In genomic region chr13:104684361-104685011, GRCm38 (mm10) we compare ENCODE assay signal across 12 mouse cellular contexts.
A peak's percentile ranks its signal among the peaks of the same experiment; 100 is the strongest.
DNase-seq lines count a peak whose midpoint lies in the region; ATAC-seq and TF ChIP-seq lines count a peak whose summit lies in the region.
"Had no signal": no experiment of that assay in that cellular context is flagged by ENCODE, and none has a peak within 500 bp of the region (broad histone marks: within the 10 kb centered on the region; RNA-seq: fewer than 3 reads in every experiment).

No protein-coding gene starts in this region.

- 0 out of 2 replicates have a peak overlapping the region, but pooled peaks have one; percentile 14 for H3K9ac ChIP-seq in heart, embryonic 15.5 days
- no peak overlapping the region for H3K9ac ChIP-seq in lung, postnatal 0 days (replicated peaks; ENCODE audit: low read depth)
- no peak overlapping the region for H3K9ac ChIP-seq in embryonic facial prominence, embryonic 11.5 days (replicated peaks; ENCODE audit: low read length)
- H3K9ac ChIP-seq in liver, embryonic 11.5 days (ENCODE audit: low read depth, low read length): no peak overlapping the region
- H3K9ac ChIP-seq: embryonic facial prominence, embryonic 15.5 days had no signal

- WGBS in heart, embryonic 15.5 days: 31% methylated on average over 6 of the region's 6 CpGs
- 19% methylated on average over 6 of the region's 6 CpGs for WGBS in lung, postnatal 0 days
- 28% methylated on average over 6 of the region's 6 CpGs for WGBS in lung, adult 2 months
- 13% methylated on average over 6 of the region's 6 CpGs for WGBS in embryonic facial prominence, embryonic 11.5 days
- WGBS in liver, embryonic 11.5 days: 57% methylated on average over 6 of the region's 6 CpGs

- H3K4me3 ChIP-seq in heart, embryonic 15.5 days: no peak overlapping the region
- H3K4me3 ChIP-seq in lung, postnatal 0 days (ENCODE audit: low read depth, low read length): no peak overlapping the region
- no peak overlapping the region for H3K4me3 ChIP-seq in lung, adult 2 months (replicated peaks; ENCODE audit: extremely low read depth, low read depth, low read length)
- no peak overlapping the region for H3K4me3 ChIP-seq in embryonic facial prominence, embryonic 11.5 days (ENCODE audit: low read depth, low read length)
- no peak overlapping the region for H3K4me3 ChIP-seq in liver, embryonic 11.5 days (ENCODE audit: low read depth, low read length)
- H3K4me3 ChIP-seq: embryonic facial prominence, embryonic 15.5 days; megakaryocyte, embryonic 14.5 days had no signal

- H3K27ac ChIP-seq in heart, embryonic 15.5 days: peak overlapping the region; percentile 68
- H3K27ac ChIP-seq in lung, postnatal 0 days (ENCODE audit: low read length): no peak overlapping the region
- H3K27ac ChIP-seq in embryonic facial prominence, embryonic 11.5 days (replicated peaks; ENCODE audit: low read depth, low read length): no peak overlapping the region
- no peak overlapping the region for H3K27ac ChIP-seq in liver, embryonic 11.5 days (ENCODE audit: low read depth, low read length)
- H3K27ac ChIP-seq: embryonic facial prominence, embryonic 15.5 days had no signal

- no peak for ATAC-seq in heart, embryonic 15.5 days (replicated peaks; ENCODE audit: insufficient number of reproducible peaks, insufficient read depth, low FRiP score, low read depth)
- no peak for ATAC-seq in lung, postnatal 0 days
- ATAC-seq in embryonic facial prominence, embryonic 11.5 days (replicated peaks; ENCODE audit: insufficient number of reproducible peaks, low FRiP score, low TSS enrichment, low read depth): no peak
- ATAC-seq in liver, embryonic 11.5 days (replicated peaks; ENCODE audit: low FRiP score): peak; percentile 47; the same call in 1 of the 2 replicates
- no peak for ATAC-seq in megakaryocyte-erythroid progenitor cell, adult 5-6 weeks (replicated peaks; ENCODE audit: low FRiP score, low TSS enrichment, poor library complexity, severe bottlenecking)
- ATAC-seq: Patski had no signal

- H3K36me3 ChIP-seq in heart, embryonic 15.5 days: no peaks in the 10 kb centered on the region
- no peaks in the 10 kb centered on the region for H3K36me3 ChIP-seq in lung, postnatal 0 days (ENCODE audit: insufficient read depth, low read length)
- no peaks in the 10 kb centered on the region for H3K36me3 ChIP-seq in embryonic facial prominence, embryonic 11.5 days (replicated peaks; ENCODE audit: control insufficient read depth, insufficient read depth, low read depth, low read length)
- no peaks in the 10 kb centered on the region for H3K36me3 ChIP-seq in liver, embryonic 11.5 days (ENCODE audit: control insufficient read depth, insufficient read depth, low read length)
- H3K36me3 ChIP-seq: embryonic facial prominence, embryonic 15.5 days had no signal

- TF ChIP-seq EP300 in lung, postnatal 0 days (IDR thresholded peaks at IDR 0.05): peak; percentile 42; the same call in 1 of the 2 replicates

- TF ChIP-seq CTCF in lung, postnatal 0 days (IDR thresholded peaks at IDR 0.05): no peak
- TF ChIP-seq CTCF in lung, adult 2 months (IDR thresholded peaks at IDR 0.05; ENCODE audit: insufficient read depth, low read length): no peak

- H3K9me3 ChIP-seq in heart, embryonic 15.5 days (replicated peaks): no peaks in the 10 kb centered on the region
- no peaks in the 10 kb centered on the region for H3K9me3 ChIP-seq in lung, postnatal 0 days (ENCODE audit: low read length)
- no peaks in the 10 kb centered on the region for H3K9me3 ChIP-seq in embryonic facial prominence, embryonic 11.5 days (replicated peaks; ENCODE audit: control insufficient read depth, low read length)
- H3K9me3 ChIP-seq in liver, embryonic 11.5 days (ENCODE audit: control insufficient read depth, low read length): no peaks in the 10 kb centered on the region
- H3K9me3 ChIP-seq: embryonic facial prominence, embryonic 15.5 days; megakaryocyte, embryonic 14.5 days had no signal

- H3K4me2 ChIP-seq in heart, embryonic 15.5 days: no peak overlapping the region
- no peak overlapping the region for H3K4me2 ChIP-seq in lung, postnatal 0 days (replicated peaks; ENCODE audit: low read depth, low read length)
- no peak overlapping the region for H3K4me2 ChIP-seq in embryonic facial prominence, embryonic 11.5 days (ENCODE audit: low read depth, low read length)
- no peak overlapping the region for H3K4me2 ChIP-seq in liver, embryonic 11.5 days
- H3K4me2 ChIP-seq: embryonic facial prominence, embryonic 15.5 days had no signal

- intact Hi-C loops in left cerebral cortex, postnatal 4 days (cut with DNase I): loop anchor here (5.0 kb wide), 1 partner anchor 397 kb away; the partner anchor contains the start of gene Adamts6

- DNase-seq in heart, adult 11 months: no peak
- DNase-seq in lung, postnatal 0 days (ENCODE audit: low spot score): peak; percentile 20
- no peak for DNase-seq in lung, adult 2 months
- peak; percentile 17 for DNase-seq in embryonic facial prominence, embryonic 11.5 days (ENCODE audit: low spot score)
- no peak for DNase-seq in liver, embryonic 11.5 days (ENCODE audit: low spot score)
- DNase-seq in left cerebral cortex, postnatal 4 days: no peak
- DNase-seq: cerebellum, adult 11 months had no signal

- TF ChIP-seq POLR2A in lung, adult 2 months (IDR thresholded peaks at IDR 0.05; ENCODE audit: borderline replicate concordance, extremely low read depth, low read depth, low read length): no peak

- no peaks in the 10 kb centered on the region for H3K27me3 ChIP-seq in heart, embryonic 15.5 days
- H3K27me3 ChIP-seq in lung, postnatal 0 days (replicated peaks; ENCODE audit: insufficient read depth, low read length): no peaks in the 10 kb centered on the region
- no peaks in the 10 kb centered on the region for H3K27me3 ChIP-seq in embryonic facial prominence, embryonic 11.5 days (ENCODE audit: control insufficient read depth, insufficient read depth, low read length)
- H3K27me3 ChIP-seq in liver, embryonic 11.5 days (replicated peaks; ENCODE audit: control insufficient read depth, insufficient read depth, low read length): no peaks in the 10 kb centered on the region
- H3K27me3 ChIP-seq: embryonic facial prominence, embryonic 15.5 days; megakaryocyte, embryonic 14.5 days; Patski had no signal

- peaks cover 13% of the 10 kb centered on the region for H3K4me1 ChIP-seq in heart, embryonic 15.5 days (replicated peaks)
- H3K4me1 ChIP-seq in lung, postnatal 0 days (ENCODE audit: insufficient read depth, low read depth, low read length): no peaks in the 10 kb centered on the region
- H3K4me1 ChIP-seq in lung, adult 2 months (ENCODE audit: control insufficient read depth, insufficient read depth, low read length): no peaks in the 10 kb centered on the region
- H3K4me1 ChIP-seq in embryonic facial prominence, embryonic 11.5 days (ENCODE audit: control insufficient read depth, insufficient read depth, low read length): no peaks in the 10 kb centered on the region
- peaks cover 13% of the 10 kb centered on the region for H3K4me1 ChIP-seq in liver, embryonic 11.5 days (replicated peaks; ENCODE audit: control insufficient read depth, insufficient read depth, low read length)
- H3K4me1 ChIP-seq: embryonic facial prominence, embryonic 15.5 days had no signal

Comparison
In these comparisons a context has a peak if more than half of its experiments do, and no peak if none do; other contexts are left out.
1. DNase-seq: peak in lung, postnatal 0 days (single experiment) and embryonic facial prominence, embryonic 11.5 days (single experiment); none in heart, adult 11 months (single experiment), lung, adult 2 months (single experiment), liver, embryonic 11.5 days (single experiment) and left cerebral cortex, postnatal 4 days (single experiment).